In the genomic region with DNA sequence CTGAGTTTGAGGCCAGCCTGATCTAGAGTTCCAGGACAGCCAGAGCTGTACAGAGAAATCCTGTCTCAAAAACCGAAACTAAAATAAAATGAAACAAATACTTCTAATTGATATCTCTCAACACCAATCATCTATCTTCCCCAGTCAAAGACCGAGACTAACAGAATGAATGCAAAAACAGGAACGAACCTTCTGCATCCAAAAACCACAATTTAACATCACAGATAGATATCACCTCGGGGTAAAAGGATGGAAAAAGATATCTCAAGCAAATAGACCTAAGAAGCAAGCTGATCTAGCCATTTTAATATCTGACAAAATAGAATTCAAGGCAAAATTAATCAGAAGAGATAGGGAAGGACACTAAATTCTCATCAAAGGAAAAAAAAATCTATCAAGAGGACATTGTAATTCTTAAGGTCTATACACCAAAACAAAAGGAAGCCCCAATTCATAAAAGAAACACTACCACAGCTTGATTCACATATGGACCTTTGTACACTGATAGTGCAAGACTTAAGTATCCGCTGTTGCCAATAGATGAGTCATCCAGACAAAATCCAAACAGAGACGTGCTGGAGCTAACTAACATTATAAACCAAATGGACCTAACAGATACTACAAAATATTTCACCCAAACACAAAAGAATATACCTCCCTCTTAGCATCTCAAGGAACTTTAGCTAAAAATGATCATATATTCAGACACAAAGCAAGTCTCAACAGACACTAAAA, we compare ENCODE assay signal across 21 mouse cellular contexts.
"Had no signal": no experiment of that assay in that cellular context is flagged by ENCODE, and none has a peak within 500 bp of the region (broad histone marks: within the 10 kb centered on the region; RNA-seq: fewer than 3 reads in every experiment).

No protein-coding gene starts in this region.

- H3K9me3 ChIP-seq: kidney, embryonic 15.5 days; liver, embryonic 12.5 days; liver, embryonic 15.5 days; lung, embryonic 15.5 days; megakaryocyte, embryonic 14.5 days; midbrain, embryonic 12.5 days; midbrain, embryonic 15.5 days; neural tube, embryonic 13.5 days had no signal

- ATAC-seq: liver, embryonic 12.5 days; midbrain, embryonic 15.5 days had no signal

- H3K27ac ChIP-seq: kidney, embryonic 15.5 days; left cerebral cortex, adult 2 months; liver, embryonic 12.5 days; liver, embryonic 15.5 days; lung, embryonic 15.5 days; midbrain, embryonic 12.5 days; midbrain, embryonic 15.5 days; neural tube, embryonic 13.5 days; stomach, postnatal 0 days had no signal

- H3K27me3 ChIP-seq: kidney, embryonic 15.5 days; liver, embryonic 12.5 days; liver, embryonic 15.5 days; lung, embryonic 15.5 days; megakaryocyte, embryonic 14.5 days; midbrain, embryonic 12.5 days; midbrain, embryonic 15.5 days; neural tube, embryonic 13.5 days had no signal

- H3K4me3 ChIP-seq: kidney, embryonic 15.5 days; left cerebral cortex, adult 2 months; liver, embryonic 12.5 days; liver, embryonic 15.5 days; lung, embryonic 15.5 days; megakaryocyte, embryonic 14.5 days; midbrain, embryonic 12.5 days; midbrain, embryonic 15.5 days; neural tube, embryonic 13.5 days had no signal

- H3K4me2 ChIP-seq: kidney, embryonic 15.5 days; liver, embryonic 12.5 days; liver, embryonic 15.5 days; lung, embryonic 15.5 days; midbrain, embryonic 12.5 days; midbrain, embryonic 15.5 days; neural tube, embryonic 13.5 days had no signal

- H3K36me3 ChIP-seq: kidney, embryonic 15.5 days; liver, embryonic 12.5 days; liver, embryonic 15.5 days; lung, embryonic 15.5 days; midbrain, embryonic 12.5 days; midbrain, embryonic 15.5 days; neural tube, embryonic 13.5 days had no signal

- H3K9ac ChIP-seq: kidney, embryonic 15.5 days; liver, embryonic 12.5 days; liver, embryonic 15.5 days; lung, embryonic 15.5 days; midbrain, embryonic 12.5 days; midbrain, embryonic 15.5 days; neural tube, embryonic 13.5 days had no signal

- DNase-seq: kidney, adult 8-10 months; kidney, postnatal 10 days; kidney, postnatal 36 days; layer of hippocampus, postnatal 36 days; lung, adult 18-20 months; lung, postnatal 10 days; lung, postnatal 36 days; retina, postnatal 1 day; right cerebral cortex, postnatal 25 days; thymus, adult 2 months; thymus, postnatal 25 days had no signal

- H3K4me1 ChIP-seq: kidney, embryonic 15.5 days; liver, embryonic 12.5 days; liver, embryonic 15.5 days; lung, embryonic 15.5 days; midbrain, embryonic 12.5 days; midbrain, embryonic 15.5 days; neural tube, embryonic 13.5 days had no signal
